Mouse (Mus musculus) left cerebral cortex, postnatal 36 days (tissue): Measurements from ENCODE around the gene Mrpl39. TPM values are rescaled to one million over a fixed set of nuclear protein-coding genes. Genes with fewer than 3 reads are reported as not detected.

Experiments used
- DNase-seq, 2 experiments: peaks; one replicate each; pipeline ENCODE4 v3.0.0; 2021 to 2022; ENCODE audit warnings: low spot score in 2 of 2, mixed read lengths in 1 of 2
- intact Hi-C: fragments of 180-260 bp; cut with DNase I; formaldehyde crosslinking; loops from one replicate; pipeline ENCODE4 v1.15.1; 2025
- total RNA-seq, 2 experiments: library from RNA; stranded (reverse); gene quantifications; 2 replicates each; pipeline ENCODE4 v1.2.3; 2021

The Mrpl39 gene
- 10 to 100 TPM; 17.9 to 22.3 TPM for total RNA-seq

- peak; percentile 98 for DNase-seq
- intact Hi-C loops: loop anchor here (1.0 to 5.0 kb wide), 4 partner anchors 39 to 942 kb away; partner anchors contain the start of genes Gabpa and Jam2
Measured at GRCm38 (mm10) chr16:84735166-84736105, at the start of gene Mrpl39. Gene Mrpl39, minus strand, starts transcription at chr16:84735742.

GRCm38 (mm10) chr16:84784966-84785365 lies 49.4 kb upstream of the Mrpl39 start:
- intact Hi-C loops: no loop called here
- DNase-seq: no peak

GRCm38 (mm10) chr16:84783279-84783678 lies 47.7 kb upstream of the Mrpl39 start:
- intact Hi-C loops: no loop called here
- DNase-seq: no peak

- no peak for DNase-seq
- intact Hi-C loops: no loop called here
Measured at GRCm38 (mm10) chr16:84779718-84780117, 44.2 kb upstream of the Mrpl39 start.

GRCm38 (mm10) chr16:84778861-84779630 lies 43.5 kb upstream of the Mrpl39 start:
- intact Hi-C loops: no loop called here

GRCm38 (mm10) chr16:84778431-84778830 lies 42.9 kb upstream of the Mrpl39 start:
- no peak for DNase-seq
- intact Hi-C loops: no loop called here

More at GRCm38 (mm10) chr16:84778861-84779630, 43.5 kb upstream of the Mrpl39 start:
- no peak for DNase-seq

- intact Hi-C loops: no loop called here
- no peak for DNase-seq
Measured at GRCm38 (mm10) chr16:84776089-84776784, 40.7 kb upstream of the Mrpl39 start.

GRCm38 (mm10) chr16:84775356-84775755 lies 39.8 kb upstream of the Mrpl39 start:
- DNase-seq: no peak
- intact Hi-C loops: loop anchor here (2.0 kb wide), 1 partner anchor 39 kb away; no protein-coding TSS in a partner anchor

- intact Hi-C loops: loop anchor here (1.0 to 2.0 kb wide), 2 partner anchors 39 to 40 kb away; partner anchors contain the start of gene Mrpl39
- peak; percentile 70 to 74 for DNase-seq
Measured at GRCm38 (mm10) chr16:84774761-84775231, 39.3 kb upstream of the Mrpl39 start.

GRCm38 (mm10) chr16:84774003-84774703 lies 38.6 kb upstream of the Mrpl39 start, which contains the start of gene Jam2:
Gene Jam2, plus strand, starts transcription at chr16:84774123.
- peak; percentile 45 to 49 for DNase-seq
- intact Hi-C loops: loop anchor here (1.0 to 2.0 kb wide), 2 partner anchors 39 to 41 kb away; partner anchors contain the start of gene Mrpl39

GRCm38 (mm10) chr16:84773268-84773861 lies 37.8 kb upstream of the Mrpl39 start:
- DNase-seq: no peak
- intact Hi-C loops: no loop called here

- intact Hi-C loops: no loop called here
- no peak for DNase-seq
Measured at GRCm38 (mm10) chr16:84772496-84773267, 37.1 kb upstream of the Mrpl39 start.

GRCm38 (mm10) chr16:84771461-84771860 lies 35.9 kb upstream of the Mrpl39 start:
- no peak for DNase-seq
- intact Hi-C loops: no loop called here

GRCm38 (mm10) chr16:84770891-84771290 lies 35.3 kb upstream of the Mrpl39 start:
- DNase-seq: no peak
- intact Hi-C loops: no loop called here

- no peak for DNase-seq
- intact Hi-C loops: no loop called here
Measured at GRCm38 (mm10) chr16:84769619-84770464, 34.3 kb upstream of the Mrpl39 start.

GRCm38 (mm10) chr16:84769182-84769581 lies 33.6 kb upstream of the Mrpl39 start:
- no peak for DNase-seq
- intact Hi-C loops: no loop called here

- DNase-seq: no peak
- intact Hi-C loops: no loop called here
Measured at GRCm38 (mm10) chr16:84767956-84768355, 32.4 kb upstream of the Mrpl39 start.
